Mouse (Mus musculus) brain, embryonic 14.5 days (tissue): ENCODE measurements around the gene Smyd4.

Experiments used
- CTCF ChIP-seq: fragments of 200-500 bp; IDR thresholded peaks from 2 replicates; pipeline ENCODE4 v1.5.1; 2012; ENCODE audit warnings: inconsistent platforms, mild to moderate bottlenecking, moderate library complexity, borderline replicate concordance; ENCODE audit not compliant: insufficient read depth, insufficient read length; ENCODE audit errors: extremely low read depth
- POLR2A ChIP-seq: fragments of 200-500 bp; IDR thresholded peaks from 2 replicates; pipeline ENCODE4 v1.6.1; 2012; ENCODE audit warnings: mild to moderate bottlenecking, inconsistent platforms, borderline replicate concordance; ENCODE audit not compliant: poor library complexity, insufficient read depth, insufficient read length, severe bottlenecking; ENCODE audit errors: extremely low read depth

DNA sequence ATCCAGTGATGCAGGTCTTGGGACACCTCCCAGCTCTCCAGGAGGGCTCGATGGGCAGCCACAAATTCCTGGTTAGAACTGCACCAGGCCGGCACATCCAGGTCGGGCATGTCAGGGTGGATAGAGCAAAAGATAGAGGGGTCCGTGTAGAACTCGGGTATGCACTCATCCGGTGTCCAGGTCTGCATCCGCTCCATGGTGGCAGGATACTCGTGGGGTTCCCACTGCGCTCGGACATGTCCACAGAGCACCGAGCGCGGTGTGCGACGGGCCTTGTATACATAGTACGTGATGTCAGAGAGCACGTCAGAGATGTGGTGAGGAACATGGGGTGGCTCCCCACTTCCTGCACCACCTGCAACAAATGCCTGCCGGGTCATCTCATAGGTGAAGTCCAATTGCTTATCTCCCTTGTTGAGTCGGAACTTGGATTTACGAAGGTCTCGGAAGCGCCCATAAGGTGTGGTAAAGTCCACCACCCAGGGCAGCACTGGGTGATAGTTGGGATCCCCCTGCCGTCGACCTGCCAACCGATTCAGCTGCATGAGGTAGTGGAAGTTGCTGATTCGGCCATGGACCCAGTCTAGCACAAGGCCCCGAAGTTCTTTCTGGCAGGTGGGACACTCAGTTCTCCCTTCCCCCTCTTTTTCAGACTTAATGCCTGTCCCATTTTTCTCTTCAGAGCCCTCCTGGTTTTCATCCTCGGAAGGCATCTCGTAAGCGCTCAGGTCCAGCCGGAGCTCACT is 104.8 kb downstream of the Smyd4 start:
- no peak for TF ChIP-seq CTCF
- no peak for TF ChIP-seq POLR2A
